Mouse (Mus musculus) heart, embryonic 13.5 days (tissue): Measurements from ENCODE around the gene Slit3. TPM values are rescaled to one million over a fixed set of nuclear protein-coding genes. Genes with fewer than 3 reads are reported as not detected.

Source experiments
- ATAC-seq: fragments of 200-750 bp; cut with Nextera tagmentation; 2 replicates; pipeline ENCODE4 v1.8.0; 2017; ENCODE audit warnings: moderate TSS enrichment; ENCODE audit not compliant: insufficient number of reproducible peaks, low FRiP score, low TSS enrichment; ENCODE audit errors: extremely low read depth
- H3K27ac ChIP-seq: fragments of 300-500 bp; sonication (generic); replicated peaks from 2 replicates; pipeline ENCODE4 v1.5.1; 2015; ENCODE audit warnings: moderate library complexity, mild to moderate bottlenecking, inconsistent platforms
- H3K27me3 ChIP-seq: fragments of 300-500 bp; sonication (generic); replicated peaks from 2 replicates; pipeline ENCODE4 v1.6.1; 2015; ENCODE audit warnings: mild to moderate bottlenecking, inconsistent platforms
- H3K36me3 ChIP-seq: fragments of 300-500 bp; sonication (generic); 2 replicates; pipeline ENCODE4 v1.6.1; 2015; ENCODE audit warnings: mild to moderate bottlenecking, inconsistent platforms
- H3K4me1 ChIP-seq: fragments of 300-500 bp; sonication (generic); 2 replicates; pipeline ENCODE4 v1.6.1; 2015; ENCODE audit warnings: inconsistent platforms
- H3K4me2 ChIP-seq: fragments of 300-500 bp; sonication (generic); 2 replicates; pipeline ENCODE4 v1.6.1; 2015; ENCODE audit warnings: inconsistent platforms, mild to moderate bottlenecking, moderate library complexity
- H3K4me3 ChIP-seq: fragments of 300-500 bp; sonication (generic); 2 replicates; pipeline ENCODE4 v1.5.1; 2015; ENCODE audit warnings: moderate library complexity, mild to moderate bottlenecking, inconsistent platforms
- H3K9ac ChIP-seq: fragments of 300-500 bp; sonication (generic); 2 replicates; pipeline ENCODE4 v1.6.1; 2015; ENCODE audit warnings: inconsistent platforms, mild to moderate bottlenecking, moderate library complexity
- H3K9me3 ChIP-seq: fragments of 300-500 bp; sonication (generic); 2 replicates; pipeline ENCODE4 v1.6.1; 2016; ENCODE audit warnings: inconsistent platforms
- WGBS: fragments of 180-500 bp; shearing (Covaris S2); methylation state at CpG from one replicate; pipeline ENCODE4 v1.1.7; 2015; ENCODE audit warnings: mixed read lengths; 5-methylcytosine and 5-hydroxymethylcytosine counted together
- polyA plus RNA-seq: library from polyadenylated mRNA; unstranded; fragments of >200 nt; fragmentation: Nextera tagmentation; extraction: Ambion mirVana; gene quantifications from 2 replicates; pipeline ENCODE4 v1.2.1, GENCODE M21; 2015

Slit3 gene
- polyA plus RNA-seq, 1 experiment from 2014 or later = 12.5 TPM

- Histone ChIP-seq H3K4me1 (peaks cover 10% of the 10 kb centered on the region), H3K4me3 (no peak overlapping the region), H3K9ac (no peak overlapping the region), H3K4me2 (no peak overlapping the region), H3K27me3 (peaks cover 22% of the 10 kb centered on the region), H3K36me3 (no peaks in the 10 kb centered on the region), H3K9me3 (no peaks in the 10 kb centered on the region), H3K27ac (no peak overlapping the region)
- WGBS = 81% methylated on average over 10 of the region's 10 CpGs
- no peak for ATAC-seq
Measured at GRCm38 (mm10) chr11:35542731-35543130, 421.7 kb downstream of the Slit3 start.

DNA sequence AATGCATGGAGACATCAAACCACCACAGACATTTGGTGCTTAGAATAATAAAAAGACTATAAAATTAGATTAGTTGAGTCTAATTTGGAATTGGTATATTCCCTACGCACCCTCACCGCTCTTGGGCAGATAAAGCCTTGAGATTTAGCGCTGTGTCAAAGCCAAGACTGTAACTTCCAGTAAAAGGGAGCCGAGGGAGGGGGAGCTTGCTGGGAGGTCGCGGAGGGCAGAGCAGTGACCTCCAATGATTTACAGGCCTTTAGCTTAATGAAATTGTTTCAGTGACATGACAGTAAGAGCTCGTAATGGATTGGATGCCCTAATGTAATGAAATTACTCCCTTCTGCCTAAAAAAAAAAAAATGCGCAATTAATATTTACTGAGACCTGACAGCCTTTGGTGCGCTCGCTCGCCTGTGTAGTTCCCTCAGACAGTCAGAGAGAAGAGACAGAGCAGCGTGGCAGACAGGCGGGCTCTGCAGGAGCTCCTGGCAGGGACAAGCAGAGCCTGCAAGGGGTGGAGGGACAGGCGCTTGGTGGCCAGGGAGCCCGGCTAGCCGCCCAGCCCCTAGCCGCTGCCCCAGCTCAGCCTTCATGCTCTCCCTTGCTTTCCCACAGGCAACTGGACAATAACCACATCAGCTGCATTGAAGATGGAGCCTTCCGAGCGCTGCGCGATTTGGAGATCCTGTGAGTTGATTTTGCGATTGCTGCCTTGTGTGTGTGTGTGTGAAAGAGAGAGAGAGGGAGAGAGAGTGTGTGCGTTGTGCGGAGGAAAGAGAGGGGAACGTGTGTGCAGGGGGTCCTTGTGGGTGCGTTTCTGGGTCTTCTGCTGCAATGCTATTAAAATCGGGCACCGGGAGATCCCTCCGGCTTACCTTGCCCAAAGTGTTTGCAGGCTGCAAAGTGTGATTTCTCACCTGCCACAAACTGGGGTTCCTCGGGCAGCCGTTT lies 423.4 kb downstream of the Slit3 start:
- peaks cover 22% of the 10 kb centered on the region for H3K27me3 ChIP-seq
- peak overlapping the region; percentile 30 for H3K4me3 ChIP-seq
- no peaks in the 10 kb centered on the region for H3K9me3 ChIP-seq
- peak overlapping the region; percentile 51 for H3K9ac ChIP-seq
- no peaks in the 10 kb centered on the region for H3K36me3 ChIP-seq
- peaks cover 9% of the 10 kb centered on the region; the same call in 1 of the 2 replicates for H3K4me1 ChIP-seq
- no peak for ATAC-seq
- peak overlapping the region; percentile 54 for H3K4me2 ChIP-seq
- WGBS = 42% methylated on average over 31 of the region's 31 CpGs
- H3K27ac ChIP-seq = no peak overlapping the region

DNA sequence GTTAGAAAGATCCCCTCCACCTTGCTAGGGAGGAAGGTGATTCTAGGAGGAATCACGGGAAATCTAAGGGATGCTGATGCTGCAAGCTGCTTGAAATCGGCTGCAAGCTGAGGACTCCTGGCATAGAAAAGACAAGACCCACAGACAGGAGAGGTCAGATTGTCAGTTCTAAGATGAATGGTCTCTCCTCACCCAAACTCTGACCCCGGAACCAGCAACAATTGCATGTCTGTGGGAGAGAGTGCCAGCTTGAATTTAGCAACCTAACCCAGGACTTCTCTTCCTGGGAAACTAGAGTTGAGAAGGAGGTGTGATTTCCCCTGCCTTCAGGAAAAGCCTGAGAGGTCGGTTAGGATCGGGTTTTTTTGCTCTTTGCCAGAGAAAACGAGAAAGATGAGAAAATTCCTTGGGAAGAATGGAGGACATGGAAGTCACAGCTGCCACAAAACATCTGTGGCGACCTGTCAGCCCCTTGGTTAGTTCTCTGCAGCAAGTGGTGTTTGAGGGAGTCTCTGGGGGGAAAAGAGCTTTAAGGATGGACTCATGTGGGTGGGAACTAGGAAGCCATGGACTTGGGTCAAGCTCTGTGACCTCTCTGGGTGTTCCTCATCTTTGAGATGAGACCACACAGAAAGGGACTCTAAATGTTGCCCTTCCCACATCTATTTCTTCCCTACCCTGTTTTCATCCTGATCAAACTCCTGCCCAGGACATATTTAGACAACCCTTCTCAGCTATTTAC lies 425.2 kb downstream of the Slit3 start:
- Histone ChIP-seq H3K27ac (no peak overlapping the region), H3K9me3 (no peaks in the 10 kb centered on the region)

GRCm38 (mm10) chr11:35550036-35550435 lies 429.0 kb downstream of the Slit3 start:
- no peak overlapping the region for H3K9ac ChIP-seq
- WGBS = 76% methylated on average over 9 of the region's 9 CpGs
- peaks cover 4% of the 10 kb centered on the region for H3K27me3 ChIP-seq
- no peak overlapping the region for H3K27ac ChIP-seq
- ATAC-seq = no peak
- peaks cover 2% of the 10 kb centered on the region; the same call in 1 of the 2 replicates for H3K4me1 ChIP-seq
- H3K4me2 ChIP-seq = no peak overlapping the region
- no peak overlapping the region for H3K4me3 ChIP-seq
- no peaks in the 10 kb centered on the region for H3K36me3 ChIP-seq
- no peaks in the 10 kb centered on the region for H3K9me3 ChIP-seq

More for the DNA sequence above, 425.2 kb downstream of the Slit3 start:
- Histone ChIP-seq H3K4me1 (peaks cover 11% of the 10 kb centered on the region), H3K4me2 (no peak overlapping the region), H3K27me3 (peaks cover 22% of the 10 kb centered on the region), H3K36me3 (no peaks in the 10 kb centered on the region), H3K4me3 (no peak overlapping the region), H3K9ac (no peak overlapping the region)
- WGBS = 58% methylated on average over 7 of the region's 7 CpGs
- ATAC-seq = no peak

DNA sequence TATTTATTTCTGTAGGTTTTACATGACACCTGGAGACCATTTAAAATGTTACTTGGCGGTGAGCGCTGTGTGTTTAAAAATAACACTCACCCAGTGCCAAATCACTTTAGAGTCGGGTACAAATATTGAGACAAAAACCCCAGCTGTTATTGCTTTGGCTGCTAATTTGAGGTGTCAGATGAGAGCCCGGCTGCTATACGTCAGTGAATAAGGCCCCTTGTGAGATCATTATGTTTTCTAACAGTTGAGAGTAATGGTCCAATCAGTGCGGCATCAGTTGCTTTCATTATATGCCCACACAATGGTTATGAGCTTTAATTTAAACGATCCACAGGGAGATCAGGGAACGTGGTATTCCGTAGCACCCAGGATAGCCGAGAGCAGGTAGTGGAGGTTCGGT lies 435.2 kb downstream of the Slit3 start:
- no peaks in the 10 kb centered on the region for H3K9me3 ChIP-seq
- WGBS = 76% methylated on average over 11 of the region's 11 CpGs
- H3K4me1 ChIP-seq = peaks cover 9% of the 10 kb centered on the region; the same call in 1 of the 2 replicates
- no peaks in the 10 kb centered on the region for H3K27me3 ChIP-seq
- H3K4me2 ChIP-seq = no peak overlapping the region
- H3K9ac ChIP-seq = no peak overlapping the region
- no peak for ATAC-seq
- H3K36me3 ChIP-seq = no peaks in the 10 kb centered on the region
- no peak overlapping the region for H3K4me3 ChIP-seq
- no peak overlapping the region for H3K27ac ChIP-seq

- no peak overlapping the region for H3K9ac ChIP-seq
- no peaks in the 10 kb centered on the region for H3K36me3 ChIP-seq
- no peak for ATAC-seq
- 76% methylated on average over 8 of the region's 8 CpGs for WGBS
- no peak overlapping the region for H3K4me3 ChIP-seq
- no peaks in the 10 kb centered on the region for H3K27me3 ChIP-seq
- H3K4me1 ChIP-seq = peaks cover 9% of the 10 kb centered on the region; the same call in 1 of the 2 replicates
- no peak overlapping the region for H3K4me2 ChIP-seq
- H3K27ac ChIP-seq = no peak overlapping the region
- H3K9me3 ChIP-seq = no peaks in the 10 kb centered on the region
Measured at GRCm38 (mm10) chr11:35557476-35557875, 436.5 kb downstream of the Slit3 start.

- WGBS = 82% methylated on average over 2 of the region's 2 CpGs
- H3K27me3 ChIP-seq = no peaks in the 10 kb centered on the region
Measured at GRCm38 (mm10) chr11:35558311-35558710, 437.3 kb downstream of the Slit3 start.

GRCm38 (mm10) chr11:35559386-35559785 lies 438.4 kb downstream of the Slit3 start:
- Histone ChIP-seq H3K9ac (no peak overlapping the region), H3K27ac (no peak overlapping the region), H3K27me3 (no peaks in the 10 kb centered on the region), H3K4me1 (peaks cover 13% of the 10 kb centered on the region; the same call in 1 of the 2 replicates), H3K9me3 (no peaks in the 10 kb centered on the region), H3K4me2 (no peak overlapping the region), H3K36me3 (no peaks in the 10 kb centered on the region), H3K4me3 (no peak overlapping the region)
- 83% methylated on average over 3 of the region's 3 CpGs for WGBS
- ATAC-seq = no peak

More at GRCm38 (mm10) chr11:35558311-35558710, 437.3 kb downstream of the Slit3 start:
- Histone ChIP-seq H3K9ac (no peak overlapping the region), H3K4me1 (peaks cover 9% of the 10 kb centered on the region; the same call in 1 of the 2 replicates), H3K36me3 (no peaks in the 10 kb centered on the region), H3K4me3 (no peak overlapping the region), H3K27ac (no peak overlapping the region), H3K4me2 (no peak overlapping the region), H3K9me3 (no peaks in the 10 kb centered on the region)
- no peak for ATAC-seq

DNA sequence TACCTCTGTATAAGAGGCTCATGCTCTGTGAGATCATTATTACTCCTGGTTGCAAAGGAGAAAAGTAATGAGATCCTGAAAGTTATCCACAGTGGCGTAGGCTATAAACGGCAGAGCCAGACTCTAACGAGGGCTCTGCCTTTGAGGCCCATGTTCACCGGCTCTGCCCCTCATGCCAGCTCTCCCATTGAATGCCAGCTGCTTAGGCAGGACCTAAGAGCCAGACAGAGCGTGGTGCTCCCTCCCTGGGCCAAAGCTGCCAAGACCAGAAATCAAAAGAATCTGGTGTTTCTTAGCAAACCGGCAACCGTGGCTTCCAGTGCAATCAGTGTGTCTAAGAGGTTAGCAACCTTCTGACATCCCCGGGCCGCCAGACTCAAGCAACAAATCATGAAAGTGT lies 440.7 kb downstream of the Slit3 start:
- no peaks in the 10 kb centered on the region for H3K36me3 ChIP-seq
- WGBS = 83% methylated on average over 9 of the region's 9 CpGs
- H3K27ac ChIP-seq = no peak overlapping the region
- H3K4me3 ChIP-seq = no peak overlapping the region
- no peak overlapping the region for H3K9ac ChIP-seq
- no peak for ATAC-seq
- peaks cover 28% of the 10 kb centered on the region for H3K4me1 ChIP-seq
- H3K9me3 ChIP-seq = no peaks in the 10 kb centered on the region
- no peak overlapping the region for H3K4me2 ChIP-seq
- H3K27me3 ChIP-seq = no peaks in the 10 kb centered on the region

DNA sequence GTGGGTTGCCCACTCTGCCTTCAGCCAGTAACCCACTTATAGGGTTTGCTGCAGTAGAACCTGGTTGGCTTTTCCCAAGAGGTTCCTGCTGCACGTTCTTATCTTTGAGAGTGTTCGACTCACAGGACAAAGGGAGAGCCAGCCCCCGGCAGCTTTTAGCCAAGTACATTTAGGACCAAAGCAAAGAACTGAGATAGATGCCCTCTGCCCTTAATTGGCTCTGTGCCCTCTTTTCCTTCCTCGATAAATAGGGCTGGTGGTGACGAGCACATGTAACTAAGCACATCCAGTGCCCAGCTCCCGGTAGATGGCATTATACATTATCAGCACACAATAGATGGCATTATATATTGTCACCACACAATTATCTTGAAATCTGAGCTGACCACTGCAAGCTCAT lies 444.3 kb downstream of the Slit3 start:
- H3K27me3 ChIP-seq = peaks cover 13% of the 10 kb centered on the region; the same call in 1 of the 2 replicates
- 15% methylated on average over 6 of the region's 6 CpGs for WGBS
- H3K9ac ChIP-seq = no peak overlapping the region
- no peak for ATAC-seq
- peaks cover 37% of the 10 kb centered on the region for H3K4me1 ChIP-seq
- H3K4me3 ChIP-seq = no peak overlapping the region
- H3K9me3 ChIP-seq = no peaks in the 10 kb centered on the region
- no peak overlapping the region for H3K4me2 ChIP-seq
- H3K27ac ChIP-seq = no peak overlapping the region
- H3K36me3 ChIP-seq = no peaks in the 10 kb centered on the region

DNA sequence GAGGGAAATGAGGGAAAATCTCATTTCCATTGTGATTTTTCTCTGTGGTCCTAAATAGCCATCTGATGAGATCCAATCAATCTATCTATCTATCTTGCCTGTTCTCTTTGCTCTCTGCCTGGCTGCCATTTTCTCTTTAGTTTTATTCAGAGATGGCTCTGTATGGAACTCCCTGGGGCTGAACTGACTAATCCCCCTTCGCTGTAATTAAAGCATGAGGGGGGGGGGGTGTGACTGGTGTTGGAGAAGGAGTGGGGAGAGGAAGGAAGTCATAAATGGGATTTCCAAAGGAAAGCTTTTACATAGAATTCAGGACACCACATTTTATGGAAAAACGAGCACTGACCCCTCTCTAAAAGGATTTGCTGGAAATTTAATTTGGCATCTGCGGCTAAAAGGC lies 445.7 kb downstream of the Slit3 start:
- no peak for ATAC-seq
- Histone ChIP-seq H3K9ac (no peak overlapping the region), H3K36me3 (no peaks in the 10 kb centered on the region), H3K4me3 (no peak overlapping the region), H3K4me1 (peaks cover 38% of the 10 kb centered on the region), H3K27ac (no peak overlapping the region), H3K4me2 (no peak overlapping the region), H3K27me3 (peaks cover 20% of the 10 kb centered on the region; the same call in 1 of the 2 replicates), H3K9me3 (no peaks in the 10 kb centered on the region)
- 69% methylated on average over 3 of the region's 3 CpGs for WGBS
